Mouse (Mus musculus) thymus, postnatal 25 days (tissue): ENCODE data around the gene Zfp385b.

ENCODE experiments used
- DNase-seq: peaks from one replicate; pipeline ENCODE4 v3.0.0; 2022

The Zfp385b gene

DNA sequence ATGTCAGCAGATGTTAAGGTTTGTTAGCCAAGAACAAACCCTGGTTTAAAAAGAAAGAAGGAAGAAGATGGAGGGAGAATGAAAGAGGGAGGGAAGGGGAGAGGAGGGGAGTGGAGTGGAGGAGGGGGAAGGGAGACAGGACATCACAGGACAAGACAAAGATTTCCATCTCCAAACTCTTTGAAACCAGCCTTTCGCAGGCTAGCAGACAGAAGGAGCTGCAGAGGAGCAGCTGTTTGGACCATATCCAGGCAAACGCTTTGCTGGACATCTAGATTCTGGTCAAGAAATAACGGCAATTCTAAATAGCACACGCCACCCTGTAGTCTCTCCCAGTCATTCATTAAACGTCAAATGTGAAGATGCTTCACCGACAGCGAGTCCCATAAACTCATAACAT, 38.0 kb downstream of the Zfp385b start:
- no peak for DNase-seq

DNA sequence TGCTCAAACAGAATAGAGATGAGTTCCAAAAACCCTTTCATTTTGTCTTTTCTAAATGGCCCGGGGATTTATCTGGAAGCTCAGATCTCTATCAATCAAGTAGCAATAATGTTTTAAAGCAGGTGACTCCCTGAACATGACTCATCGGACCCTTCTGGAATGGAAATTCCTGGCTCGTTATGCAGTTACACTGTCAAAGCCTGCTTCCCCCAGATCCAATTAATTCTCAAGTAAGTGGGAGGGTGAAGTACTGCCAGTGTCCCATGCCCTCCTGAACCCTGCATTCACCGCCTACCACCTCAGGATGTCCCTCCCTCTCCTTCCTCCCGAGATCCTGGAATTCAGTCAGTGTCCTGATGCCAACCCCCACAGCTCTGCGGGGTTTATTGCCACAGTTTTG, 41.7 kb downstream of the Zfp385b start:
- DNase-seq, result no peak

DNA sequence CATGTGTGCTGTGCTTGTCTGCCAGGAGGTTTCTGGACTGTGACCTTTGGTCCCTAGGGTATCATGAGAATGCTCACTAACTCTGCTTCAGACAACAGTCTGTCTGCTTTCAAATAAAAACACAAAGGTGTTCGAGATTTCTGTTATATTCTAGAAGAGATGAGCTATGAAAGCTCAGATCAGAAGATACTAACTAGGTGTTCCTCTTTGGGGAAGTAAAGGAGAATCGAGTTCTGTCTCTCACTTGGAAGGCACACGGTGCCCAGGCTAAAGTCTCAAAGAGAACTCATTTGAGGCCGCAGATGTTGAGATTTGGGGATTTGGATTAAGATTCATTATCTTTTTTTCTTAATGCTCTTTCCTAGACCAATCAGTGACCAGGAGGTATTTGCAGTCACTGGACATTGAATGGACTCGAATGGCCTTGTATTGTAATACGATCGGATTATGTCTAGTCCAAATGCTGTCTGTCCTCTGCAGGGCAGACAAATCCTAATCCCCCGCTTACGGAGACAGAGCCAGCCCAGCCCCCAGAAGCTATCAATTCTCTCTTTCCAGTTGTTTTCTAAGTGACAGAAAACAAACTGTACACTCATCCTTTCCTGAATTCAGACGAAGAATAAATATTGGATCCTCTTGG, 42.3 kb downstream of the Zfp385b start:
- DNase-seq, result no peak

DNA sequence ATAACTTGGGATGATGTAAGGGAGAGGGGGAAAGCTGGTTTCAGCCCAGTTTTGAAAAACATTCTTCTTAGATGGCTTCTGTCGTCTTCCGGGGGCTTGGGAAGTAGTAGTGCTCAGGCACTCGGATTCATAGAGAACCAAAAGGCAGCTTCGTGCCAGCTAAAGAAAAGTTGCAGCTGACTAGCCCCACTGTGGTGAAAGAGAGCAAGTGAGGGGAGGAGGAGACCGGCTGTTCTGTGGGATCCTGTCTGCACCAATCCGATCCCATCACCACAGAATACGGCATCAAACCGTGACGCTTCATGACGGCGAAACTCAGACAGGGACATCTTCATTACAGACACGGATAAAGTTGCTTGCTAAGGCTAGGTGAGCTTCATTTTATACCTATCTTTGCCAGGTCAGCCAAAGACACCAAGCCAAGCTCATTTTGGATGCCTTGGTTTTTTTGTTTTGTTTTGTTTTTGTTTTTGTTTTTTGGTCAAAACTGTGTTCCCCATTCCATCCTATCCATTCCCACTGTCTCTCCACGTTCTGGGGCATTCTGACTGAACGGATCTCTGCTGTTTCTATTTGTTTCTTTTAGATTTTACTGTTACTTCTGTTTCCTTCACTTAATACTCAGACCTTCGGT, 44.1 kb downstream of the Zfp385b start:
- DNase-seq, result no peak

DNA sequence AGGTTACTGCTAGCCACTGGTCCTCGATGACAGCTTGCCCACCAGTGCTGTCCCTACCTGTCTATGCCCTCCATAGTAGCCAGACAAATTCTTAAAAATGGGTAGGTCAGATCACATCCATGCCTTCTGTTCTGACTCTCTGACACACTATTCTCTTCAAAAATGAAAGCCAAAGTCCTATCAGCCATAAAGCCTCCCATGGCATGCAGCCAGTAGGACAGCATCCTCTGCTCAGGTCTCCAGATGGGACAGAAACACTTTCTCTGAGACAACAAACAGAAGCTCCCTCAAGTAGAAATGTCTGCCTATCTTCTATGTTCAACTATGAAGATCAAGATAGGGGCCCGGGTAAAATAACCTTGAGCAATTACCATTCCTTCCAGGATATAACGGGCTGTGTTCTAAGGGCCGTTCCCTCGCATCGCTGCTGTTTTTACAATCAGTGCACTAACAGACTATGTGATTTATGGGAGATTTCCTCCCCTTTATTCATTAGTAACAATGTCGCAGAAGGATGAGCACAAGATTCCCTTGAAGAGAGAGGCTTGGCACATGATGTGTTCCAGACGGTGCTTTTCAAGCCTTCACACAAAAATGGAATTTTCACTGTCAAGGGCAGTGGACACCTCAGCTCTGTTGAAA, 49.3 kb downstream of the Zfp385b start:
- no peak for DNase-seq

DNA sequence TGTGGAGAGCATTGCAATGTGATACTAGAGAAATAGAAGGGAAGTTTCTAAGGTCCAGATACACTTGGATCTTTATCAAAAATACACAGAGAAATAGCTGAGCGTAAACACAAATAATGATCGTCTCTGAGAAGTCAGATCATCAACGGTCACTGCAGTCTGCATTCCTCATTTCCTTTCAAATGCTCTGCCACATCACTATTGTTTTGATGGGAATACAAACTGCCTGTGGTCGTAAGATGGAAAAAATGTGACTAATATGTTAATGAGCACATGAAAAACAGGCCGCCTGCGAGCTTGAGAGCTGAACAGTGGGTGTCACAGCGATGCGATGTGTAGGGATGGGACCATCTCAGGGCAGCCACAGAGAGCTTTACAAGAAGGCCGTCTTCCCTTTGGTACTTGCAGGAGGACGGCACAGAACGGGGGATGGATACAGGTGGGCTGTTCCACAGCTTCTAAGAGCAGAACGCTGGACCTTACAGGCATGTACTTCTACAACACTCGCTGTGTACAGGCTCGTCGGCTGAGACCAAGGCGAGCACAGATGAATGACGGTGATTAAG, 51.0 kb downstream of the Zfp385b start:
- no peak for DNase-seq

DNA sequence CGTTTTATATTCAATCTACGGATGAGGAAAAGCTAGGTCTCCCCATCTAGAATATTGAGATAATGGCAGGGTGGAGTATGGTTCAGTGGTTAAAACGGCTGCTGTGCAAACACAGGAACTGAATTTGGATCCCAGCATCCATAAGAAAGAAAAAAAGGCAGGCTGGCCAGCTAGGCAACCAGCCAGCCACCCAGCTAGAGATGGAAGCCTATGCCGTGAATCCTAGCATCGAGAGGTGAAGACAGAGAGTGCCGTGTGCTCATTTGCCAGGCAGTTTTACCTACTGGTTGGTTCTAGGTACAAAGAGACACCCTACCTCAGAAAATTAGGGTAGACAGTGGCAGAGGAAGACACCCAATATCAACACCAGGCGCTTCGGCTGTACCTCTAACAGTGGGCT, 57.5 kb downstream of the Zfp385b start:
- DNase-seq, result no peak

DNA sequence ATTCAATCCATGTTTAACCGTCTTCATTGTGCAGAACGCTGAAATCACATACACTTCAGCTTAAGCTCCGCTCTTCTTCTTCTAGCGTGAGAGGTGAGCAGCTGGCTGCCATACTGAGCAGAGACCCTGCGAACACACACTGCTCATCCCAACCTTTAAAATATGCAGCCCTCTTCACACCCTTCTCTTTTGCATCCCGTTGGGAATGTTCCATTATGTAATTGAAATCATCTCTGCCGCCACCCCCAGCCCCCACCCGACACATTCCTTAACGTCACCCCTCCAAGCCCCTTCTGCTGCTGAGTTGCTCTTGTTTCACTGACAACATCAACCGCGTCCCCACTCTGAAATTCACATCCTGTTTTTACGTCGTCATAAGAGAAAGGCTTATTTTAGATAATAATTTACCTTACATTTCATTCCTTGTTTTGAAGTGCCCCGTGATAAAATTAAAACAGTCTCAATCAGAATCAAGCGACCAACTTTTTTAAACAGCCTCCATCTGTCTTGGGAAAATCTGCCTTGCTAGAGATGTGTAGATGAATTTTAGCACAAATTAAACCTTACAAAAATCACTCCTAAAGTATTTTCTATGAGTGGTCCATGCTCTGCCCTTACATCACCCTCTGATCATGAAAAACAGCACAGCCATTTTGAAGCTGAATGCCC, 60.9 kb downstream of the Zfp385b start:
- DNase-seq, result no peak

DNA sequence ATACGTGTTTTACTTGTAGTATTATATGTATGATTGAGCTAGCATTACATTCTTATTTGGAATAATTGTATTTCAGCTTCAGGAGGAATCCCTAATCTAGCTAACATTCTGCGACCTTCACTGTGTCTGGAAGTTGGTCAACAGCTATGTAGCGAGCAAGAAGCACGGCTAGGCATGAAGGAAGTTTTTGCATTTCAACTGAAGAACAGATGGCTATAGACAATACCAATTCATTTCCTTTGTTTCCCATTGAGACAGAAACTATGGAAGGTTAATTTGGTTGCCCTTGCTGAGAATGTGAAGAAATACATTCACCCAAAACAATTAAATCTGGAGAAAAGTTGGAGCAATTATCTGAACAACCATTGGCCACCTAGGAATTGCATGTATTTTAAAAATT, 66.9 kb downstream of the Zfp385b start:
- no peak for DNase-seq

DNA sequence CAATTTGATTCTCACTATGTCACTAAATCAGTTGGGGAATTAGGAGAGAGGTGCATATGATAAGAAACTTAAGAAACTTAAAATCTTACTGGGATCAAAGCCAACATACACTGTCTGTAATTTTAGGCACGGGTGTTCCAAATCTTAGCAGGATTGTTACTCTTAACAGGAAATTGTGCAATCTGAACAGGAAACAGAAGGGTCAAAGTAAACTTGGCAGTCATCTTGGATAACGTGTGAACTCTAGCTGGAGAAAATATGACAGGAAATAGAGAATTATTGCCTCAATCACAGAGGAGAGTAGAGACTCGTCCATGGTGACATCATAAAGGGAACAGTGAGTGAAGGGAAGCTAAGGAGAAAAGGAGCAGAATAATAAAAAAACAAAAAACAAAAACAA, 69.8 kb downstream of the Zfp385b start:
- no peak for DNase-seq

DNA sequence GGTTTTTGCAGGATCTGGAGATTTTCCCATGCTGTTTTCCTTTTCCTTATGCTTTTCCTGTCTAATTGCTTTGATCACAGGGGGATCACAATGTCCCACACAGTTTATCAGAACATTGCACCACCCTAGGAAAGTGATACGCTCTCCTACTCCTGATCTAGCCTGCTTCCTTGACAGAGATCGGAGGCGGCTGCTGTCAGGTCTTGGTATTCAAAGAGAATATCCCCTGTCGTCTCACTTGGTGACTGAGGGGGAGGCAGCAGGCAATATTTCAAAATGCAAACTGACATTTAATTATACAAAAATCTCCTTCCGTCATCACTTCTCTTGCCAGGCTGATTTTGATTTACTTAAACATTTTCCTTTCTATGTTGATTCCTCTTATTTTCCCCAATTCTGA, 73.0 kb downstream of the Zfp385b start:
- DNase-seq, result no peak

DNA sequence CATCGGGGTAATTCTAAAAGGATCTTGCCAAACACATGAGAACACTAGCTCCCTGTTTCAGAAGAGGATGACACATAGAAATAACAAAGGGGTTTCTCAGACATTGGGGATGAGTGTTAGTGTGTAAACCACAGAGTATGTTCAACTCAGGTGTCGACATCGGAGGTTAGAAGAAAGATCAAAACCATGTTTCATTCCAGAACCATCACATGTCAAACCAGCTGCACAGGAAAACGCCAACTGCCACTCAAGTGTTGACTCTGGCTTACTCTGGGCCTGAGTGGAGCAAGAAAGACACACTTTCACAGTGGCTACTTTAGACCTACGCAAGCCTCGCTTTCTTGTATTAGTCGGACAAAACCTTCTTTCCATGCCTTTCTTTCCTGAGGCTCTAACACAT, 74.2 kb downstream of the Zfp385b start:
- DNase-seq, result no peak

DNA sequence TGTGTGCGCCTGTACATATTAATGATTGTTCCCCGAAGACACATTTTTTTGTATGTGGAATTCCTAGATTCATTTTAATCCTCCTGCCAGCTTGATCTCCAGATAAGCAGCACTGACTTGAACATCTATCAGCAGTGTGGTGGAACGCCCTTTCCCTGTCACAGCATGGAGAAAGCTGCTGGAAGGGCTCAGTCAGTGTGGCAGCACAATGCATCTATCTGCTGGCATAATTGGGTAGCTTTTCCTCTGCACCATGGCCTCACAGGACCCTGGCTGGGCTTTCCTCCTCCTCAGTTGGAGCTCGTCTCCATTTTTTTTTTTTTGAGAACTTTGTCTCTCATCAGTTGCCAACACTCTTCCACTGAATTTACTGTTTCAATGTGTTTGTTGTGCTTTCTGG, 77.1 kb downstream of the Zfp385b start:
- DNase-seq, result no peak

DNA sequence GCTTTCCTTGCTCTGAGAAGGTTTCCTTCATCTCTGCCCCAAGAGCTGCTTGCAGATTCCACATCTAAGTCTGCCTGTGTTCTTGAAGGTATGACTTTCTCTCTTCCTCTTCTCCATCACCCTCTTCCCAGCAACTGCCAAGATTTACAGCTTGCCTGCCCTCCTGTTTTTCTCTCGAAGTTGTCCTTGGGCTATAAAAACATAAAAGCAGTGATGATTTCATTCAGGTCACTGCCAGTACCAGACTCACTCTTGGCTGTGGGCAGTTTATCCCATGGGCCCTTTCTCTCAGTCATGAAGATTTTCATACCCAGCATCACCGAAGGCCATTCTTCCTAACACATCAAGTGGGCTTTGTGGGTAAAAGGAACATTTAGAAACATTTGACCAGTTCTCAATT, 89.2 kb downstream of the Zfp385b start:
- DNase-seq, result no peak

DNA sequence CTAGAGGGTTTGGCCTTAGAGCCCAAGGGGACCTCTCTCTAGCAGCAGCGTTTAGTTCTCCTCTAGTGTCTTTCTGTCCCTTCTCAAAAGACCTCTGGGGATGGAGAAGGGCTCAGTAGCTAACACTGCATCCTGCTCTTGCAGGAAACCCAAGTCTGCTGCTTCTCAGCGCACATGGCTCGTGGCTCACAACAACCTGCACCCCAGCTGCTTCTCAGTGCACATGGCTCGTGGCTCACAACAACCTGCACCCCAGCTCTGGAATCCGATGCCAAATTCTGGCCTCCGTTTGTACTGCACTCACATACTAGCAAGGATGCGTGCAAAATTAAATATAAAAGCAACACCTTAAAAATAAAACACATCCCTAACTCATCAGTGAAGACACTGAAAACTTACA, 92.6 kb downstream of the Zfp385b start:
- no peak for DNase-seq

DNA sequence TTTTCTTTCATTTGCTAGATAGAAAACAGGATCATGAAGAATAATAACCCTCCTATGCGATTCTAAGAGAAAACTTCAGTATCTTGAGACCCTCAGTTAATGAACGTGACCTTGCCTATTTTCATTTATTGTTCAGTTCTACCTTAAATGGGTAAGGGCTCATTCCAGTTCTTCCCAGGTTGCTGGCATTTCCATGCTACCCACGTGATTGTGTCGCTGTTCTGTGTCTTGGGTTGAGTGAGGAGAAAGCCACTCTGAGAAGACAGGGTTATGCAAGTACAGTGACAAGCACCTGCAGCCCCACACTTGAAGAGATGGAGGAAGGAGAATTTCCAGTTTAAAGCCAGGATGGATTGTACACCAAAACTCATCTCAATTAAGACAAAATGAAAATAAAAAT, 98.6 kb downstream of the Zfp385b start:
- no peak for DNase-seq

DNA sequence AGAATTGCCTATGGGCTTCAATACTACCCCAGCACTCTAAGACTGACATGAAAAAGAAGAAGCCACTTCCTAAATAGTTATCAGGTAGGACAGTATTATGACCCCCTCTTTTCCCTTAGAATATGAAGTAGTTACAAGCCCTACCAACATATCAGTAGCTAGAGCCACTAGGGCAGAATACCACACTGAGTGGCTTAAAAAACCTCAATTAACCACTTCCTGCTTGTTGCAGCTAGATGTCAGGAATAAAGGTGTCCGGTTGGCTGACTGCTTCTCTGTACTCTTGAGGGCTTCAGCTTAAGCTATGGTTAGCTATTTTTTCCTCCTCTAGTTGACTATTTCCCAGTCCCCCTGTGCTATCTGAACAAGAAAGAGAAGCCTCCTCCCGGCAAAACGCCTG, 103.1 kb downstream of the Zfp385b start:
- DNase-seq, result no peak

DNA sequence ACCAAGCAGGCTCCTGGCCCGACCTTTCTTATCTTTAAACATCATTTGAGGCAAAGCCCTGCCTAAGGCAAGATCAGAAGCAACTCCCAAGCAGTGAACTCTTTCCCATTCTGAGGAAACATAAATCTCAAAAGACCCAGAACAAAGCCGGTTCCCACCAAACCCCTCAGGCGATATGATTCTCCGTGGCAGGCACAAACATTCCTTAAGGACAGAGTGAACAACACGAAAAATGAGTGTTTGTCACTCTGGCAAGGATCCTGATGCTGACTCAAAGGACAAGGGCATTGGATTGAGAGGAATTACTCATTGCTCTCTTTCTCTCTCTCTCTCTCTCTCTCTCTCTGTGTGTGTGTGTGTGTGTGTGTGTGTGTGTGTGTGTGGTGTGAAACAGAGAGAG, 105.6 kb downstream of the Zfp385b start:
- DNase-seq, result no peak

DNA sequence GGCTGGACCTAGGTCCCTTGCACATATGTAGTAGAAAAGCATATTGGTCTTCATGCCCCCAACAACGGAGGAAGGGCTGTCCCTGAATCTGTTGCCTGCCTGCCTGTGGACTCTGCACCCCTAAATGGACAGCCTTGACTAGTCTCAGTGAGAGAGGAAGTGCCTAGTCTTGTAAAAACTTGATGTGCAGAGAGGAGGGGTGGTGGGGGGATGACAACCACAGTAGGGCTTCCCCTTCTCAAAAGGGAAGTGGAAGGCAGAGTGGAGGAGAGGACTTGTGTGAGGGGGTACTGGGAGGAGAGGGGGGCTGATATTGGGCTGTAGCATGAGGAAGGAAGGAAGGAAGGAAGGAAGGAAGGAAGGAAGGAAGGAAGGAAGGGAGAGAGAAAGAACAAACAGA, 107.7 kb downstream of the Zfp385b start:
- no peak for DNase-seq

DNA sequence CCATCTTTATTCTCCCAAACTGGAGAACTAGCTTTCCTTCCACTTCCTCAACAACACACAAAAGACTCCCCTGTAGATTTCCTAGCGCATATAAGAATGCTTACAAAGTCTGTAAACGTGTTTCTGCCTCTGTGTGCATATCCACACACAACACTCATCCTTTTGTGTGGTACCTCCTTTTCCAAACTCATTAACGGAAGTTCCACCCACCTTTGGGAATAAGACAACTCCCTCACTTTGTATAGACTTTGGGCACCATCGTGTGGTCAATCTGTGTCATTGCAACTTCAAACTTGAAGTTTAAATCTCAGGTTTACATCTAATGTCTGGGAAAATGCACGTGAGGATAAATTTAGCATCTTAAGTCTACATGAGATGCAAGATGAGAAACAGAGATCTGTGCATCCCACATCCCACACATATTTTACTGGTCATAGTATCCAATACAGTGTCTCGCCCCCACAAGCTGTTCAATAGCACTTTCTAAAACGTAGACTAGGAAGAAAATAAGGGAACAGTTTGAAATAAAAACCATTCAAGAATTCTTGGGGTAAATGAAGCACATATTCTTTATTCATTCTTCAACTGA, 110.1 kb downstream of the Zfp385b start:
- DNase-seq, result no peak

DNA sequence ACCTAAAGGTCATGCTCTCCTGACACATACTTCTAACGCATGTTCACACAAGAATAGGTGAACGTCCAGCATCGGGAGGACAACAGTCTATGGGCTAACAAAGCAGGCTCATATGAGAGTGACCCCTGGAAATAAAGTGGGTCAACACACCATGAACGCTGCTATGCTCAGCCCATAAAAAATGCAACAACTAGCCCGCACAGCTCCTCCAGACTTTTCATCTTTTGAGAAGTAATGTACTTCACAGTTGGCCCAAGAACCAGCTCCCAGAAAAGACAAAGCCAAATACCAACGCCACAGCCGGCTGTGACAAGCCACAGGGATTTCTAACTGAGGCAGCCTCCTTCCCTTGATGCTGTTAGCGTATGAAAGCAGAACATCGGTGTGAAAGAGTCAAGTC, 112.3 kb downstream of the Zfp385b start:
- DNase-seq, result no peak

DNA sequence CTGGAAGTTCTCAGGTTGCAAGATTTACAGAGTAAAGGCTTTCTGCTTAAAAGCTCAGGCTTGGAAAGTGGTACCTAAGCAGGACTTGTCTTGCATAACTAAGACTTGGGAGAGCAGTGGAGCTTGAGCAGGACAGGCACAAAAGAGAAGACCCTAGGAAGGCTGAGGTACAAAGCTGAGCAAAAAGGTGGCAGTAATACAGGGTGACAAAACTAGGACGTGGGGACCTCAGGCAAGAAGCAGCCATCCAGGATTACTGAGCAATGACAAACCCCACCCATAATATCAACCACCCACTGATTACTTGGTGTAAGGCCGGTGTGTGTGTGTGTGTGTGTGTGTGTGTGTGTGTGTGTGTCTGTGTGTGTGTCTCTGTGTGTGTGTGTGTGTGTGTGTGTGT, 114.0 kb downstream of the Zfp385b start:
- no peak for DNase-seq

DNA sequence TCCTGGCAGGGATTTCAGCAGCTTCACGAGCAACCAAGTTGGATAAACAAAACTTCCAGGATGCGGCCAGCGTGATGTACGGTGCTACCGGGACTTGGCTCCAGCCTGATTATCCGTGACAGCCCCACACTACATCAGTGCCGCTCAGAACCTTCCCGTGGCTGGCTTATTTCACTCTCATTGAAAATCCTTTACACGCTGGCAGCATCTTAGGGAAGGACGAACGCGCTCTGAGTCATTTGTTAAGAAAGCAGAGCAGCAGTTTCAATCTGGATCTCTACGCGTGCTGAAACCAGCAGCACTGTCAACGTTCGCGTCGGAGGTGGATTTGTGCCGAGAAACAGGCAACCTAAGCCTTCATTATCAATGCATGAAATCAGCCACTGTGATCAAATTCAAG, 116.4 kb downstream of the Zfp385b start:
- DNase-seq, result no peak

DNA sequence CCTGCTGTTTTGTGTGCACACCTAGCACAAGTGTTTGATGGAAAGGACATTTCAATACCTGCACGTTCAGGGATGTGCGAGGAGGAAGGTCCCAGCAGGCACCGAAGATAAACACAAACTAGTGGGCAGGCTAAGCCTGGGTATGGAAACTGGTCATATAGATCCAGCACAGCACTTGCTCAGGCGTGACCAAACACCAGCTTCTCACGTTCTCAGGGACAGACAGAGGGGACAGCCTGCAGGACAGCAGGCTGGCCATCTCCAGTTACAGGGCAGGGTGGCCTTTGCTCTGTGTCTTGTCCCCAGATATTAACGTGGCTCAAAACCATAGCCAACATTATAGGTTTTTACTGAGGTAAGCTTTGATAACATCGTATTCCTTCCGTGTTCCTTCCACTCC, 128.3 kb downstream of the Zfp385b start:
- DNase-seq, result no peak
